Mouse (Mus musculus): ENCODE results near the gene Tgfbr2. TPM values are rescaled to one million over a fixed set of nuclear protein-coding genes. Genes with fewer than 3 reads are reported as not detected.

The Tgfbr2 gene
- polyA plus RNA-seq, 1 experiment, result 45.8 TPM

DNA sequence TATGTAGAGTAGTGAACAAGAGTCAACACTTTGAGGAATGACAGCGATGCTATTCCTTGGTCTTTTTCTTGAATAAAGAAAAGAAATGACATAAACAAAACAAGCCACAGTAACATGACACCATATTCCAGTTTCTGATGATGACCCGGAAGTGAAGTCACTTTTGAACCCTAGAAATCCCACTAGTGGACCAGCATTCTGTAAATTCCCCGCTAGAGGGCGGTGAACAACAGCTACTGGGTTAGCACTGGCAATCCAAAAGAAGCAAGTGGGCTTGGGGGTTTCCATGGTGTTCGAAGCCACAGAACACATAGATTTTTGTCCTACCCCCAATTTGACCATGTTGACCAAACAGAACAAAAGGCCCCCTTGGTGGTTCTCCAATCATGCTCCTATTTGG is 87.3 kb downstream of the Tgfbr2 start:
- Histone ChIP-seq H3K4me1 (ENCODE audit: control insufficient read depth, insufficient read depth, low read length) (peaks cover 14% of the 10 kb centered on the region), H3K27ac (ENCODE audit: insufficient read depth, low read depth, low read length) (no peak overlapping the region), H3K27me3 (replicated peaks; ENCODE audit: control insufficient read depth, insufficient read depth, low read length) (no peaks in the 10 kb centered on the region), H3K36me3 (ENCODE audit: control insufficient read depth, insufficient read depth, low read length) (no peaks in the 10 kb centered on the region; the same call in 1 of the 2 replicates), H3K4me3 (ENCODE audit: insufficient read depth, low read depth, low read length) (no peak overlapping the region)
- DNase-seq, result peak; percentile 79
- WGBS, result 23% methylated on average over 5 of the region's 5 CpGs
- peak; percentile 68 for TF ChIP-seq CTCF (conservative IDR thresholded peaks at IDR 0.05; ENCODE audit: insufficient read depth, insufficient read length, low read depth, low read length)
- TF ChIP-seq POLR2A (IDR thresholded peaks at IDR 0.05; ENCODE audit: low read depth, low read length), result no peak

DNA sequence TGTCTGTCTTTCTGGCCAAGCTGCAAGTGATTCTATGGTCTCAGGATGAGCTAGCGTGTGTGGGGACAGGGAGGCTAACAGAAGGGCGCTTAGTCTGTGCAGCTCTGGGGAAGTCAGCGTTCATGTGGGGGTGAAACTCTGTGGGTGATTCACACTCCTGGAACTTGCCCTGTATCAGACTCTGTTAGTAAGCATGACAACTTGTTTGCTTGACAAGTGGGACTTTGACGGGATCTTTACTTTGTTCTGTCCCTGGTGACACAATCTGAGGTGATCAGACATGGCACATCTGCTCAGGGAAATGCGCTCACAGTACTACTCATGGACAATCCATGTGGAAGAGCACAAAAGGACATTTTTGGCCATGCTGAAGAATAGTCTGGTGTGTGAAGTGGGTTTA is 87.9 kb downstream of the Tgfbr2 start:
- H3K4me1 ChIP-seq (ENCODE audit: control insufficient read depth, insufficient read depth, low read length), result peaks cover 12% of the 10 kb centered on the region
- H3K27me3 ChIP-seq (replicated peaks; ENCODE audit: control insufficient read depth, insufficient read depth, low read length), result no peaks in the 10 kb centered on the region
- TF ChIP-seq POLR2A (IDR thresholded peaks at IDR 0.05; ENCODE audit: low read depth, low read length), result no peak
- TF ChIP-seq CTCF (conservative IDR thresholded peaks at IDR 0.05; ENCODE audit: insufficient read depth, insufficient read length, low read depth, low read length), result no peak
- no peak overlapping the region for H3K4me3 ChIP-seq (ENCODE audit: insufficient read depth, low read depth, low read length)
- no peak for DNase-seq
- WGBS, result 90% methylated on average over 5 of the region's 5 CpGs
- H3K27ac ChIP-seq (ENCODE audit: insufficient read depth, low read depth, low read length), result no peak overlapping the region
- H3K36me3 ChIP-seq (ENCODE audit: control insufficient read depth, insufficient read depth, low read length), result no peaks in the 10 kb centered on the region; the same call in 1 of the 2 replicates

DNA sequence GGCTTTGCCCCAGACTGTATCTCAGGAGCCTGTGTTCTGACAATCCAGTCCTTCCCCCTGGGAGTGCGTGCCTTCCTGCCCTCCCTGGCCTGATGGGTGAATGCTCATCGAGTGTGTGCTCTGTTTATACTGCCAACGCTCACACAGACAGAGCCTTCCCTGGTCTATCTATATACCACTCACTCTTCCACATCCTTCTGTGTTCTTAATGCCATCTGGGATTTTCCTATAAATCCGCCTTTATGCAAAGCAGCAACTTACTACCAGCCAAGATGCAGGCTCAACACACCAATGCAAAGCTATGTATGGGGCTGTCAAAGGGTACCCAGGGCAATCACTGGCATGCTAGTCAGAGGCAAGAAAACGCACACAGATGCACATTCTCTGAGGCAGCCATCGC is 89.2 kb downstream of the Tgfbr2 start:
- H3K36me3 ChIP-seq (ENCODE audit: control insufficient read depth, insufficient read depth, low read length), result no peaks in the 10 kb centered on the region
- TF ChIP-seq POLR2A (IDR thresholded peaks at IDR 0.05; ENCODE audit: low read depth, low read length) (no peak), CTCF (conservative IDR thresholded peaks at IDR 0.05; ENCODE audit: insufficient read depth, insufficient read length, low read depth, low read length) (no peak)
- H3K4me1 ChIP-seq (ENCODE audit: control insufficient read depth, insufficient read depth, low read length), result peaks cover 7% of the 10 kb centered on the region; the same call in 1 of the 2 replicates
- no peak overlapping the region for H3K27ac ChIP-seq (ENCODE audit: insufficient read depth, low read depth, low read length)
- no peaks in the 10 kb centered on the region for H3K27me3 ChIP-seq (replicated peaks; ENCODE audit: control insufficient read depth, insufficient read depth, low read length)
- H3K4me3 ChIP-seq (ENCODE audit: insufficient read depth, low read depth, low read length), result no peak overlapping the region
- no peak for DNase-seq
- WGBS, result 89% methylated on average over 6 of the region's 6 CpGs

DNA sequence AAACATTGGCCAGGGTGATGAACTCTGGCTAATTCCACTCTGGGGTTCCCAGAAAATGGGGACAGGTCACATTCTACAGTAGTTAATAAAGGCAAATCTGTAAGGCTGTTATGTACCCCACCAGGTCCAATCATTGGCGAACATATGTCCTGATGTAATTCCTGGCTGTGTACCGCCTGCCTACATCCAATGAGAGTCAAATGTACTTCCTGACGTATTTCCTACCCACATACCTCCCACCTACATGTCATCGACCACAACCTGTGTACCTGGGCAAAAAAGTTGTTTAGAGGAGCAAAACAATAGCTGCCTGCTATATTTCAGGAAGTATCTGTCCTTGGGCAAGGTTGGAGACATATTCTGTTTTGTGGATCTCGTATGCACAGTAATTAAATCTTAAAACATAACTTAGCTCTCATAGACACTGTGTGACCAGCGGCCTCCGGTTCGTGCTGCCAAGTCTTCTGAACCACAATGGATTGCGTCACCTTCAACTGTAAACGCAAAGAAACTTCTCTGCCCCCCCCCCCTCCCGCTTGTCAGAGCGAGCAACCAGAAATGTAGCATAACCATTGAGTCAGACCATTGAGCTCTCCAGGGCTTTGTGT is 90.7 kb downstream of the Tgfbr2 start:
- H3K4me3 ChIP-seq (ENCODE audit: insufficient read depth, low read depth, low read length), result no peak overlapping the region
- 0 out of 2 replicates have a peak overlapping the region, but pooled peaks have one; percentile 7 for H3K27ac ChIP-seq (ENCODE audit: insufficient read depth, low read depth, low read length)
- H3K36me3 ChIP-seq (ENCODE audit: control insufficient read depth, insufficient read depth, low read length), result no peaks in the 10 kb centered on the region
- 76% methylated on average over 12 of the region's 12 CpGs for WGBS
- no peaks in the 10 kb centered on the region for H3K27me3 ChIP-seq (replicated peaks; ENCODE audit: control insufficient read depth, insufficient read depth, low read length)
- peaks cover 7% of the 10 kb centered on the region; the same call in 1 of the 2 replicates for H3K4me1 ChIP-seq (ENCODE audit: control insufficient read depth, insufficient read depth, low read length)
- no peak for DNase-seq
- TF ChIP-seq CTCF (conservative IDR thresholded peaks at IDR 0.05; ENCODE audit: insufficient read depth, insufficient read length, low read depth, low read length) (no peak), POLR2A (IDR thresholded peaks at IDR 0.05; ENCODE audit: low read depth, low read length) (no peak)

DNA sequence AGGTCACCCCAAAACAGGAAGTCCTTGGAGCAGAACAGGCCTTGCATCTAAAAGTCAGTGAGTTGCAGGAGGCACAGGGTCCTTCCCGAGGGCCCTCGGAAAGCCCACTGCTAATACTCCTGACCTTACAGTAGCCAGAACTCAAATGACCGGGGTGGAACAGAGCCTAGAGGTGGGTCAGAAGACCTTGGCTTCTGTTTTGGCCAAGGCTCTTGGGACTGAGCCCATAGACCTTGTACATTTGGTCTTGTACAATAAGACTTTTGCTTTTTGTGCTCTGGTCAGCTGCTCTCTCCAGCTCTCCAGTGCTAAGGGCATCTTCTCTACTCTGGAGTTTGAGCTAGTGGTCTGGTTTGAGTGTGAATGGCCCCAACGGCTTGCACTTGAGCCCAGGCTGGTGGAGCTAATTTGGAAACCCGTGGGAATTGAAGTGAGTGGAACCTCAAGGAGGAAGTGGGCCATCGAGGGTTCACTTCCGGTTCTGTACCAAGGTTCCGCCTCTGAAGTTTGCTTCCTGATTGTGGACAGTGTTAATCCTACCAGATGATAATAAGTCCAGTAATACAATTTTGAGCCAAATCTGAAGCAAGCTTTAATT is 91.3 kb downstream of the Tgfbr2 start:
- H3K4me3 ChIP-seq (ENCODE audit: insufficient read depth, low read depth, low read length), result no peak overlapping the region
- no peak overlapping the region; the same call in 1 of the 2 replicates for H3K27ac ChIP-seq (ENCODE audit: insufficient read depth, low read depth, low read length)
- 43% methylated on average over 8 of the region's 8 CpGs for WGBS
- H3K4me1 ChIP-seq (ENCODE audit: control insufficient read depth, insufficient read depth, low read length), result peaks cover 7% of the 10 kb centered on the region; the same call in 1 of the 2 replicates
- peak; percentile 68 for DNase-seq
- no peaks in the 10 kb centered on the region for H3K27me3 ChIP-seq (replicated peaks; ENCODE audit: control insufficient read depth, insufficient read depth, low read length)
- no peaks in the 10 kb centered on the region for H3K36me3 ChIP-seq (ENCODE audit: control insufficient read depth, insufficient read depth, low read length)
- TF ChIP-seq POLR2A (IDR thresholded peaks at IDR 0.05; ENCODE audit: low read depth, low read length) (no peak), CTCF (conservative IDR thresholded peaks at IDR 0.05; ENCODE audit: insufficient read depth, insufficient read length, low read depth, low read length) (no peak)

DNA sequence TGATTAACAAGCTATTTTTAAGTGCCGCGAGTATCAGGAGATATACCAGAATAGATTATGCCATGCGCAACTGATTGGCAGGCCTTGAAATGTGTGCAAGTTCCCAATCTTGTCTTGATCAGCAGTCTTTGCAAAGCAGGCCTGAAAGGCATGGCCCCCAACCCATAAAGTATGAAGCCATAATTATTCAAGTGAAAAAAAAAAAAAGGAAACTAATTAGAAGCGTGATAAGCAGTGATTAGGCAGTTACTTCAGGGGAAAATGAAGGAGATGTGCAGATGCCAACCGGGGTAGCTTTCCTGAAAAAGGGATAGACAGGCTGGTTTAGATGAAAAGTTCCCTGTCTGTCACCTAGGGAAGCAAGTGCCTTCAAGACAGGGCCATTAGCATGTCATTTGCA is 91.9 kb downstream of the Tgfbr2 start:
- Histone ChIP-seq H3K27ac (ENCODE audit: insufficient read depth, low read depth, low read length) (no peak overlapping the region), H3K4me3 (ENCODE audit: insufficient read depth, low read depth, low read length) (no peak overlapping the region), H3K27me3 (replicated peaks; ENCODE audit: control insufficient read depth, insufficient read depth, low read length) (no peaks in the 10 kb centered on the region), H3K36me3 (ENCODE audit: control insufficient read depth, insufficient read depth, low read length) (no peaks in the 10 kb centered on the region), H3K4me1 (ENCODE audit: control insufficient read depth, insufficient read depth, low read length) (peaks cover 7% of the 10 kb centered on the region; the same call in 1 of the 2 replicates)
- no peak for DNase-seq
- no peak for TF ChIP-seq POLR2A (IDR thresholded peaks at IDR 0.05; ENCODE audit: low read depth, low read length)
- TF ChIP-seq CTCF (conservative IDR thresholded peaks at IDR 0.05; ENCODE audit: insufficient read depth, insufficient read length, low read depth, low read length), result no peak
- WGBS, result 84% methylated on average over 5 of the region's 5 CpGs

DNA sequence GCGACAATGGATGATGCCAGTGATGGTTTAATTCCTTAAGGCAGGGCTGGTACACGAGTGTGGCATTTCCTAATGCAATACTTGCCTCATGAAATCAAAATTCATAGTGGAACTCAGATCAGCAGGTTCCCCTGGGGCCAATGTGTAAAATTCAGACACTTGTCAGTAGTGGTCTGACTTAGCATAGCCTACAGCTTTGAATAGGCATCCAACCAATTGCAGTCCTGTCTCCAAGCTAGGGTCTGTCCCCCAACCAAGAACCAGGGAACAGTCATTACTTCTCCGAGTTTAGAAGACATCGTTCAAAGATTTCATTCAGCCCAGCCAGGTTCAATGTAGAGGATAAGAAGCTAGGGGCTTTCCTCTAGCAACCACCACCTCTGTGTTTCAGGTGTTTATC is 93.4 kb downstream of the Tgfbr2 start:
- Histone ChIP-seq H3K27me3 (replicated peaks; ENCODE audit: control insufficient read depth, insufficient read depth, low read length) (no peaks in the 10 kb centered on the region), H3K4me1 (ENCODE audit: control insufficient read depth, insufficient read depth, low read length) (peaks cover 7% of the 10 kb centered on the region; the same call in 1 of the 2 replicates), H3K36me3 (ENCODE audit: control insufficient read depth, insufficient read depth, low read length) (no peaks in the 10 kb centered on the region), H3K27ac (ENCODE audit: insufficient read depth, low read depth, low read length) (no peak overlapping the region), H3K4me3 (ENCODE audit: insufficient read depth, low read depth, low read length) (no peak overlapping the region)
- 88% methylated on average over 4 of the region's 4 CpGs for WGBS
- DNase-seq, result no peak
- no peak for TF ChIP-seq POLR2A (IDR thresholded peaks at IDR 0.05; ENCODE audit: low read depth, low read length)
- no peak for TF ChIP-seq CTCF (conservative IDR thresholded peaks at IDR 0.05; ENCODE audit: insufficient read depth, insufficient read length, low read depth, low read length)

Measured in kidney, adult 2 months (tissue).